Mouse (Mus musculus): Measurements from ENCODE around the gene Kri1. TPM values are rescaled to one million over a fixed set of nuclear protein-coding genes. Genes with fewer than 3 reads are reported as not detected.
A peak's percentile ranks its signal among the peaks of the same experiment; 100 is the strongest.
"Not testable (repeated sequence)": the region's sequence is repeated elsewhere in the genome, so short reads cannot be mapped to it uniquely, and the experiment has no call there.

The Kri1 gene
- polyA plus RNA-seq, 1 experiment from 2014 or later = 18.1 TPM

DNA sequence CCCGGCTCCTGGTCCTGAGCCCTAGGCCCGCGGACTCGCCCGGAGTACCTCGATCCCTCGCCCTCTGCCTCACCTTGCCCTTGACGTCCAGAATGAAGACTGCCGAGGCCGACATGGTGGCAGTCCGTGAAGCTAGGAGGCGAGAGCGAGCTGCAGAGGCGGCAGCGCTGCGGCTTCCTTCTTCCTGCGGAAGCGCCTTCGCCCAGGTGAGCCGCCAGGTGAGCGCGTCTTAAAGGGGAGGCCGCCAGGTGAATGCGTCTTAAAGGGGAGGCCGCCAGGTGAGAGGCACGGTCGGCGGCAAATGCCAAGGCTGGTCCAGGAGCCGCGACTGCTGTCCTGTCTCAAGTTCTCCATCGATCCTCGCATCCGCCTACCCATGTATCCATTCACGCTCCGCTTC, 24.4 kb upstream of the Kri1 start, which contains the start of gene Ap1m2:
TSS of gene Ap1m2 (minus strand) at position 204 of the 400 bp plus-strand sequence.
- no peaks in the 10 kb centered on the region for H3K9me3 ChIP-seq (replicated peaks)
- H3K27ac ChIP-seq = no peak within 1 kb of the TSS
- no peak for ATAC-seq (ENCODE audit: low FRiP score)
- H3K4me1 ChIP-seq = no peaks in the 10 kb centered on the region
- WGBS = 9% methylated on average over 33 of the region's 35 CpGs
- no peaks in the 10 kb centered on the region for H3K36me3 ChIP-seq
- H3K27me3 ChIP-seq = peaks cover 20% of the 10 kb centered on the region
- H3K9ac ChIP-seq = no peak within 1 kb of the TSS
- peak within 1 kb of the TSS; percentile 17; the same call in 1 of the 2 replicates for H3K4me2 ChIP-seq (replicated peaks)
- peak within 1 kb of the TSS; percentile 23 for H3K4me3 ChIP-seq

DNA sequence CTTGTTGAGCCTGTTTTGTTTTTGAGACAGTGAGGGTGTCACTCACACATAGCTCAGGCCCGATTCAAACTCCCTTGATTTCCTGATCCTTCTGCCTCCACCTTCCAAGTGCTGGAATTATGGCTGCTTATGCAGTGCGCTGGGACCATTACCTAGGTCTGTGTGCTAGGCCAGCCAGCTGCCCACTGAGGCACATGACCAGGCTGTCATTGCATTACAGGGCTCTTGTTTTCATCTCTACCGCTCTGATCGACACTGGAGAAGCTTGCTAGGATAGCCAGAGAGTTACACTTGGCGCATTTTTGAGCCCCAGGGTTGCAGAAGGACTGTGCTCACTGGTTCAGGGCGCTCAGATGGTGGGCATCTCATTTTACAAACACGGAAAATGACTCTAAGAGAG, 23.9 kb upstream of the Kri1 start:
- Histone ChIP-seq H3K27ac (no peak overlapping the region), H3K9me3 (replicated peaks) (no peaks in the 10 kb centered on the region), H3K27me3 (peaks cover 20% of the 10 kb centered on the region), H3K4me1 (no peaks in the 10 kb centered on the region), H3K36me3 (no peaks in the 10 kb centered on the region), H3K4me3 (peak overlapping the region; percentile 23), H3K9ac (no peak overlapping the region), H3K4me2 (replicated peaks) (no peak overlapping the region)
- ATAC-seq (ENCODE audit: low FRiP score) = no peak
- WGBS = 29% methylated on average over 7 of the region's 7 CpGs

DNA sequence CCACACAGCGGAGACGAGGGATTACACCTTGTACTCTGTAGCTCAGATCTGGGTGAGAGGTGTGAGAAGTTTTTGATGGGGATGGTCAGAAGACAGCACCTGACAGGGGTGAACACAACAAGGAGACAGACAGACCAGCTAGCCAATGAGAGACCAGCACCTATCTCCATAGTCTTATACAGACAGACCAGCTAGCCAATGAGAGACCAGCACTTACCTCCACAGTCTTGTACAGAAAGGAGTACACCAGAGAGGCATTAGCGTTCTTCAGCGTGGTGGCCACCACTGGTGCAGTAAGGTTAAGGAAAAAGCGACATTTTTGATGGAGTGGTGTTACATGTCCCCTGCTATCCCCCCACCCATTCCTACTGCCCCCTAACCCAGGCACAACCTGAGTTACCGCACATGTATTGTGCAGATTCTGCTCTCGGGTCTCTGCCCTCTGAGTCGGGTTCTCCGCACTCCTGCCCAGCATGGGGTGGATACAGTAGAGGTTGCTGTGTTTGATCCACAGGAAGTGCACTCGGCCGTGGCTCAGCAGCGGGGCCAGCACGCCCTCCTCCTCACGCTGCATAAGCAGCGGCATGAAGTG, 21.5 kb upstream of the Kri1 start:
- no peaks in the 10 kb centered on the region for H3K9me3 ChIP-seq (replicated peaks)
- H3K27me3 ChIP-seq = peaks cover 20% of the 10 kb centered on the region
- no peak overlapping the region for H3K9ac ChIP-seq
- H3K36me3 ChIP-seq = no peaks in the 10 kb centered on the region
- no peaks in the 10 kb centered on the region for H3K4me1 ChIP-seq
- WGBS = 73% methylated on average over 15 of the region's 15 CpGs
- H3K27ac ChIP-seq = no peak overlapping the region
- no peak overlapping the region for H3K4me2 ChIP-seq (replicated peaks)
- H3K4me3 ChIP-seq = no peak overlapping the region
- no peak for ATAC-seq (ENCODE audit: low FRiP score)

DNA sequence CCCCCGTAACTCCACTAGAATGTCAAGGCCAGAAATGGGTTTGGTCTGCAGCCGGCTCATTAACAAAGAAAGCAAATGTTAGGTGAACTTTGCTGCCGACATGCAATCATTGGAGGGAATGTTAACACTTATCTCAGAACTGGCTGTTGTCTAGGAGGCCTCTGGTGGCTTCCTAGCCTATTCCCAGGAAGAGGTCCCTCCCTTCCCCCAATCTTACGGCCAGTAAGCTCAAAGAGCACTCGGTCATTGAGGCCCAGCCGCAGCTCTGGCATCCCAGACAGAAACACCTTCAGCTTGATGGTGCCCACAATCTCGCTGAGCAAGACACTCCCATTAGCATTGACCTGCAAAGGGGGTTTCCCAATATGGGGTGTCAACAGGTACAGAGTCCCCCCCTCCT, 17.3 kb upstream of the Kri1 start:
- Histone ChIP-seq H3K4me1 (no peaks in the 10 kb centered on the region), H3K27me3 (no peaks in the 10 kb centered on the region), H3K4me3 (no peak overlapping the region), H3K9me3 (replicated peaks) (peaks cover 5% of the 10 kb centered on the region; the same call in 1 of the 2 replicates), H3K36me3 (no peaks in the 10 kb centered on the region), H3K27ac (no peak overlapping the region), H3K9ac (no peak overlapping the region), H3K4me2 (replicated peaks) (no peak overlapping the region)
- 90% methylated on average over 7 of the region's 7 CpGs for WGBS
- ATAC-seq (ENCODE audit: low FRiP score) = no peak

GRCm38 (mm10) chr9:21299014-21299413, 11.2 kb upstream of the Kri1 start:
- Histone ChIP-seq H3K4me2 (replicated peaks) (no peak overlapping the region), H3K36me3 (no peaks in the 10 kb centered on the region), H3K27ac (no peak overlapping the region), H3K9me3 (replicated peaks) (peaks cover 5% of the 10 kb centered on the region; the same call in 1 of the 2 replicates), H3K9ac (no peak overlapping the region), H3K4me3 (no peak overlapping the region), H3K4me1 (no peaks in the 10 kb centered on the region), H3K27me3 (no peaks in the 10 kb centered on the region)
- no peak for ATAC-seq (ENCODE audit: low FRiP score)
- WGBS = 81% methylated on average over 10 of the region's 10 CpGs

- no peaks in the 10 kb centered on the region for H3K36me3 ChIP-seq
- 93% methylated on average over 3 of the region's 3 CpGs for WGBS
- ATAC-seq (ENCODE audit: low FRiP score) = no peak
- no peaks in the 10 kb centered on the region for H3K27me3 ChIP-seq
- H3K4me2 ChIP-seq (replicated peaks) = no peak overlapping the region
- peaks cover 21% of the 10 kb centered on the region for H3K4me1 ChIP-seq
- H3K9ac ChIP-seq = no peak overlapping the region
- no peak overlapping the region for H3K4me3 ChIP-seq
- no peak overlapping the region for H3K27ac ChIP-seq
- no peaks in the 10 kb centered on the region for H3K9me3 ChIP-seq (replicated peaks)
These were observed 4.5 kb upstream of the Kri1 start for GRCm38 (mm10) chr9:21292271-21292670.

DNA sequence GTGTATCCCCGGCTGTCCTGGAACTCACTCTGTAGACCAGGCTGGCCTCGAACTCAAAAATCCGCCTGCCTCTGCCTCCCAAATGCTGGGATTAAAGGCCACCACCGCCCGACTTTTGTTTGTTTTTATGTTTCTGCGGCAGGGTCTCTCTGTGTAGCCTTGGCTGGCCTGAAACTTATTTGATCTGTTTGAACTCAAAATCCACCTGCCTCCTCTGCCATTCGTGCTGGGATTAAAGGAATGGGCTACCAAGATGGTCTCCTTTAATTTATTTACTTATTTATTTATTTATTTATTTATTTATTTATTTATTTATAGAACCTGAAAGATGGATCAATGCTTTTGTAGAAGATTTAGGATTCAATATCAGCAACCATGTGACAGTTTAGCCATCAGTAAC, 4.1 kb upstream of the Kri1 start:
- Histone ChIP-seq H3K4me2 (replicated peaks) (peak overlapping the region; percentile 71), H3K4me3 (peak overlapping the region; percentile 81), H3K4me1 (peaks cover 25% of the 10 kb centered on the region), H3K27ac (peak overlapping the region; percentile 78)
- H3K27me3 ChIP-seq; ATAC-seq (ENCODE audit: low FRiP score); H3K9me3 ChIP-seq (replicated peaks); H3K9ac ChIP-seq; H3K36me3 ChIP-seq: not testable (repeated sequence)
- WGBS = 24% methylated on average over 7 of the region's 7 CpGs

GRCm38 (mm10) chr9:21291022-21291787, 3.4 kb upstream of the Kri1 start, which contains the start of gene Cdkn2d:
Cdkn2d (minus strand) TSS chr9:21291407.
- Histone ChIP-seq H3K27ac (peak within 1 kb of the TSS; percentile 89), H3K36me3 (no peaks in the 10 kb centered on the region), H3K27me3 (no peaks in the 10 kb centered on the region), H3K4me2 (replicated peaks) (peak within 1 kb of the TSS; percentile 71), H3K4me1 (peaks cover 32% of the 10 kb centered on the region), H3K9me3 (replicated peaks) (no peaks in the 10 kb centered on the region), H3K9ac (peak within 1 kb of the TSS; percentile 84), H3K4me3 (peak within 1 kb of the TSS; percentile 81)
- WGBS = under 1% methylated on average over 51 of the region's 51 CpGs
- peak; percentile 96 for ATAC-seq (ENCODE audit: low FRiP score)

DNA sequence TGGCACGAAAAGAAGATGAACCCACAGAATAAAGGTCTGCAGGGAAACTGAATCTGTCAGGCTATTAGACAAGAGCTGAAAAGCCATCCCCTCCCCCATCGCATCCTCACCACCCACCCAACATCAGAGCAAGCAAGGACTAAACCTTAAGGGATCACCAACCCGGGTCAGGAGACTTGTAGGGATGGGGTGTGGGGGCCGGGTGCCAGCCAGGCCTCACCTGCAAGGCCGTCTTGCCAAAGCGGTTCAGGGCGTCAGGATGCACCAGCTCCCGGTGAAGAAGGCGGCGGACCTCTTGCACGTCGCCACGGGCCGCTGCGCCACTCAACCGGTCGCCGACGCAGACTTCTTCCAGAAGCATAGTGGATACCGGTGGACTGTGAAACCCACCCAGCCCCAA, 2.8 kb upstream of the Kri1 start:
- Histone ChIP-seq H3K4me3 (peak overlapping the region; percentile 81), H3K9me3 (replicated peaks) (no peaks in the 10 kb centered on the region), H3K4me1 (peaks cover 32% of the 10 kb centered on the region), H3K27me3 (no peaks in the 10 kb centered on the region), H3K27ac (peak overlapping the region; percentile 89), H3K4me2 (replicated peaks) (peak overlapping the region; percentile 71), H3K9ac (peak overlapping the region; percentile 84), H3K36me3 (no peaks in the 10 kb centered on the region)
- no peak for ATAC-seq (ENCODE audit: low FRiP score)
- WGBS = under 1% methylated on average over 20 of the region's 20 CpGs

DNA sequence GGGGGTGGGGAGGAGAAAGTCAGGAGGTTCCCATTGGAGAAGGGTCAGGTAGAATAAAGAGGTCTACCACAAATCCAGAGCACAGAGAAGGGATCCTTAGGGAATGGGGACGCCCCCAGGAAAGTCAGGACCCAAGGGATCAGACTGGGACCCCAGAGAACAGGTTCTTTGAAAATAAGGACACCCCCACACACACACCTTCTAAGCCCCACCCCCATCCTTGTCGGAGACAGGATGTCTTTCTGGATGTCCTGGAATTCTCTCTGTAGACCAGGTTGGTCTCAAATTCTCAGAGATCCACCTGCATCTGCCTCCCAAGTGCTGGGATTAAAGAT, 1.5 kb upstream of the Kri1 start:
- Histone ChIP-seq H3K27me3 (no peaks in the 10 kb centered on the region), H3K9ac (no peak overlapping the region), H3K27ac (no peak overlapping the region), H3K4me2 (replicated peaks) (peak overlapping the region; percentile 71), H3K36me3 (peaks cover 10% of the 10 kb centered on the region), H3K4me3 (0 out of 2 replicates have a peak overlapping the region, but pooled peaks have one; percentile 81), H3K9me3 (replicated peaks) (no peaks in the 10 kb centered on the region), H3K4me1 (peaks cover 32% of the 10 kb centered on the region)
- ATAC-seq (ENCODE audit: low FRiP score) = no peak
- 83% methylated on average over 2 of the region's 2 CpGs for whole genome bisulfite sequencing

DNA sequence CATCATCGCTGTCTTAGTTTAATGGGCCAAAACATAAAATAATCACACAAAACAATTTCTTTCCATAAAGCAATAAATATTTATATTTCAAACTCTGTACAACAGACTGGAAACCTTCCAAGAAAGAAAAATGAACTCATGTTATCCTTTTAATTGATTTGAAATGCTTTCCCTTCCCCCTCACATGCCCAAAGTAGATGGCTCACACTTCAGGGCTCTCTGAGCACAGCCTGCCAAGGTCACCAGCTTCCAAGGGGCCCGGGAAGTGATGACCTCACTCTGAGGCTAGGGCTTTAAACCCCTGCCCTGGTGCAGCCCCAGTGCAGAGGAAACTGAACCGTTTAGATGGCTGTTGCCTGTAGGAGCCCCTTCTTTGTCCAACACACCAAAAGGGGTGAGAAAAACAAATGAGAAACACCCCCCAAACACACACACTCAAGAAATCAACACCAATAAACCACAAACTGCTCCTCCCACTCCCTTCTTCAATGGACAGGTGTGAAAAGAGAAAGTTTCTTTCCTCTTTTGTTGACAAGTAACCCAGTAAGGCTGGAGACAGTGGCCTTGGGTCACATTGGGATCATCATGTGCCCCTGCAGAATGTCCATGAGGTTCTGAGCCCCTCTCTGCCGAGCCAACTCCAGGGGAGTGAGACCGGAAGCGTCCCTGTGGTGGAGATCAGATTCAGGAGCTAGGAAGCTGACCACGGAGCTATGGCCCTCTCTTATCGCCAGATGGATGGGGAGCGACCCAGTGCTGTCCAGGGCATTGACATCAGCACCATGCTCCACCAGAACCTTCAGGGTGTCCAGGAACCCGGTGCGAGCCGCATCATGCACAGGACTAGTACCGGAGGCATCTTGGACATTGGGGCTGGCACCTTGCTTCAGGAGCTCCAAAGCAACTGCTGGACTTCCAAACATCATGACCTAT, 901 bp upstream of the Kri1 start:
- ATAC-seq (ENCODE audit: low FRiP score) = no peak
- Histone ChIP-seq H3K9me3 (replicated peaks) (no peaks in the 10 kb centered on the region), H3K4me3 (peak overlapping the region; percentile 81), H3K4me1 (peaks cover 32% of the 10 kb centered on the region), H3K27ac (peak overlapping the region; percentile 85), H3K36me3 (peaks cover 17% of the 10 kb centered on the region), H3K27me3 (no peaks in the 10 kb centered on the region), H3K9ac (peak overlapping the region; percentile 78), H3K4me2 (replicated peaks) (peak overlapping the region; percentile 71)
- WGBS = 79% methylated on average over 13 of the region's 13 CpGs

GRCm38 (mm10) chr9:21286753-21287152, 1.0 kb downstream of the Kri1 start:
- peak overlapping the region; percentile 71 for H3K4me2 ChIP-seq (replicated peaks)
- 63% methylated on average over 3 of the region's 3 CpGs for whole genome bisulfite sequencing
- peaks cover 28% of the 10 kb centered on the region for H3K36me3 ChIP-seq
- H3K27me3 ChIP-seq = no peaks in the 10 kb centered on the region
- peak overlapping the region; percentile 81 for H3K4me3 ChIP-seq
- H3K4me1 ChIP-seq = peaks cover 32% of the 10 kb centered on the region
- peak overlapping the region; percentile 78; the same call in 1 of the 2 replicates for H3K9ac ChIP-seq
- no peak overlapping the region for H3K27ac ChIP-seq
- no peaks in the 10 kb centered on the region for H3K9me3 ChIP-seq (replicated peaks)
- ATAC-seq (ENCODE audit: low FRiP score) = no peak
